8 mouse cellular contexts compared by ENCODE assay signal in the genomic region with DNA sequence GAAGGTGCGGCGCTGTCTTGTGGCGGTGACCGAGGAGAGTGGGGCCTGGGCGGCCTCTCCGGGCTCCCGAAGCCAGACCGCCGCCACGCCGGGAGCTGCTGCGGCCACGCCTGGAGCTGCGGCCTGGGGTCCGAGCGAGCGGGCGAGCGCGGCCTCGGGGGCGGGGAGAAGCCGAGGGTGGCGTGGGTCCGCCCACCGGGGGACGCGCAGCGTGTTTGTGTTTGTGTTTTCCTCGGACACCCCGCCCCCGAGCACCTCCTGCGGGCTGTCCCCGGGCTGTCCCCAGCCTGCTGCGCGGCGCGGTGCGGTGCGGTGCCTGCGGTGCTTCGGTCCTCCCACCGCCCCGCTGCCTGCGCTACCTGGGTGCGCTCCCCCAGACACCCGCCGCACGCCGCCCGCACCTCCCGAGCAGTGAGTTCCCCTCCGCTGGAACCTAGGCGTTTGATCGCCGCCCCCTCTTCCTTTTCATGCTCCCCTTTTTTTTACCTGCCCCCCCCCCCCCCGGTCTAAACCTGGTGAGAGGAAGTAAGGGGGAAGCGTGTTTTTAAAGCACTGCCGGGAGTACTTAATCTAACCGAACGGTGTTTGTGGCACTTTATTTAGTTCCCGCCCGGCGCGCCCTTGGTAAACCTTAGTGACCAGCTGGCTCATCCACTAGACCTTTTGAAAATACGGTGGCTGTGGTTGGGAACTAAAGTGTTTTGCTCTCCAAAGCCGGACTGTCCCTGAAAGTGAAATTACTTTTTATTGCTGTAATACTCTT. TPM values are rescaled to one million over a fixed set of nuclear protein-coding genes. Genes with fewer than 3 reads are reported as not detected.
A peak's percentile ranks its signal among the peaks of the same experiment; 100 is the strongest.
DNase-seq lines count a peak whose midpoint lies in the region; ATAC-seq and TF ChIP-seq lines count a peak whose summit lies in the region.

No protein-coding gene starts in this region.

- dilution Hi-C loops in CH12.LX (cut with MboI; ENCODE audit: extremely low pct_ligation_motif_present, extremely low pct_unique_long_range_greater_than_20kb, low sequenced_read_pairs) = no loop called here

- TF ChIP-seq POLR2A in CH12.LX (IDR thresholded peaks at IDR 0.05; ENCODE audit: low read depth, low read length) = no peak

- no peak for TF ChIP-seq EP300 in CH12.LX (IDR thresholded peaks at IDR 0.05; ENCODE audit: low read length)
- TF ChIP-seq EP300 in heart, postnatal 0 days (IDR thresholded peaks at IDR 0.05; ENCODE audit: low read depth) = no peak

- in situ Hi-C loops in CH12.LX (cut with MboI; ENCODE audit: low pct_ligation_motif_present, low pct_unique_long_range_greater_than_20kb, low sequenced_read_pairs) = no loop called here

- ATAC-seq in embryonic facial prominence, embryonic 14.5 days (ENCODE audit: low read depth) = peak; percentile 86
- ATAC-seq in heart, postnatal 0 days (ENCODE audit: insufficient read depth, low read depth) = peak; percentile 73

- H3K27ac ChIP-seq in CH12.LX (ENCODE audit: insufficient read depth, low read depth) = peak overlapping the region; percentile 88
- peak overlapping the region; percentile 99 for H3K27ac ChIP-seq in embryonic facial prominence, embryonic 14.5 days (replicated peaks; ENCODE audit: low read depth, low read length)
- H3K27ac ChIP-seq in heart, postnatal 0 days (ENCODE audit: low read depth) = peak overlapping the region; percentile 98

- under 1% methylated on average over 36 of the region's 67 CpGs for WGBS in embryonic facial prominence, embryonic 14.5 days
- WGBS in heart, postnatal 0 days = 0% methylated on average over 40 of the region's 67 CpGs

- DNase-seq in CH12.LX (ENCODE audit: extremely low read depth) = peak; percentile 70
- DNase-seq in adrenal gland, adult 8-10 months = peak; percentile 39
- DNase-seq in embryonic facial prominence, embryonic 14.5 days (ENCODE audit: low spot score) = peak; percentile 64
- peak; percentile 31 for DNase-seq in heart, postnatal 0 days (ENCODE audit: low spot score)
- DNase-seq in kidney, postnatal 36 days = peak; percentile 71 to 84
- DNase-seq in lung, postnatal 14 days = peak; percentile 52
- peak; percentile 43 for DNase-seq in retina, postnatal 1 day
- peak; percentile 18 for DNase-seq in urinary bladder, postnatal 25 days (ENCODE audit: low spot score)

- H3K9ac ChIP-seq in CH12.LX (ENCODE audit: insufficient read depth, low read depth) = peak overlapping the region; percentile 96
- peak overlapping the region; percentile 97 for H3K9ac ChIP-seq in embryonic facial prominence, embryonic 14.5 days (ENCODE audit: low read depth, low read length)
- H3K9ac ChIP-seq in heart, postnatal 0 days (replicated peaks; ENCODE audit: low read depth, low read length) = peak overlapping the region; percentile 93

- no peaks in the 10 kb centered on the region for H3K27me3 ChIP-seq in CH12.LX (replicated peaks)
- no peaks in the 10 kb centered on the region for H3K27me3 ChIP-seq in embryonic facial prominence, embryonic 14.5 days (replicated peaks; ENCODE audit: control insufficient read depth, insufficient read depth, low read length)
- no peaks in the 10 kb centered on the region for H3K27me3 ChIP-seq in heart, postnatal 0 days (ENCODE audit: control insufficient read depth, insufficient read depth, low read length)

- no peak for TF ChIP-seq CTCF in CH12.LX (conservative IDR thresholded peaks at IDR 0.05 in 1 of 2, IDR thresholded peaks at IDR 0.05 in 1 of 2; ENCODE audit: low read depth in 2 of 2, low read length in 2 of 2)
- TF ChIP-seq CTCF in heart, postnatal 0 days (IDR thresholded peaks at IDR 0.05; ENCODE audit: low read depth) = no peak

- H3K79me2 ChIP-seq in CH12.LX (replicated peaks; ENCODE audit: control insufficient read depth, extremely low read depth, insufficient read depth, poor library complexity, severe bottlenecking) = peaks cover 29% of the 10 kb centered on the region

- H3K4me1 ChIP-seq in CH12.LX (ENCODE audit: control insufficient read depth in 1 of 2, insufficient read depth in 2 of 2) = peaks cover 0 to 18% of the 10 kb centered on the region in 2 experiments; a peak in 2 of 4 replicates
- peaks cover 14% of the 10 kb centered on the region for H3K4me1 ChIP-seq in embryonic facial prominence, embryonic 14.5 days (ENCODE audit: control insufficient read depth, insufficient read depth, low read length)
- H3K4me1 ChIP-seq in heart, postnatal 0 days (ENCODE audit: control insufficient read depth, insufficient read depth) = no peaks in the 10 kb centered on the region

- no peak for TF ChIP-seq RAD21 in CH12.LX (IDR thresholded peaks at IDR 0.05; ENCODE audit: low read depth, low read length)

- H3K4me2 ChIP-seq in CH12.LX (ENCODE audit: insufficient read depth, low read depth, poor library complexity, severe bottlenecking) = peak overlapping the region; percentile 4; the same call in 1 of the 2 replicates
- peak overlapping the region; percentile 73 for H3K4me2 ChIP-seq in embryonic facial prominence, embryonic 14.5 days (ENCODE audit: low read depth, low read length)
- H3K4me2 ChIP-seq in heart, postnatal 0 days (ENCODE audit: low read depth, low read length) = peak overlapping the region; percentile 89

- H3K36me3 ChIP-seq in CH12.LX (replicated peaks in 1 of 2; ENCODE audit: control insufficient read depth in 1 of 2, insufficient read depth in 1 of 2, low read length in 1 of 2) = peaks cover 9 to 25% of the 10 kb centered on the region in 2 experiments
- H3K36me3 ChIP-seq in embryonic facial prominence, embryonic 14.5 days (ENCODE audit: control insufficient read depth, insufficient read depth, low read length) = peaks cover 7% of the 10 kb centered on the region; the same call in 1 of the 2 replicates
- H3K36me3 ChIP-seq in heart, postnatal 0 days (replicated peaks; ENCODE audit: control insufficient read depth, insufficient read depth, low read length) = peaks cover 18% of the 10 kb centered on the region

- H3K4me3 ChIP-seq in CH12.LX (replicated peaks in 1 of 3; ENCODE audit: low read depth in 2 of 3, low read length in 2 of 3, poor library complexity in 1 of 3) = peak overlapping the region; percentile 78 to 85 (median 84)
- peak overlapping the region; percentile 98 for H3K4me3 ChIP-seq in embryonic facial prominence, embryonic 14.5 days (ENCODE audit: low read depth, low read length)
- H3K4me3 ChIP-seq in heart, postnatal 0 days (ENCODE audit: low read depth, low read length) = peak overlapping the region; percentile 93

- H3K9me3 ChIP-seq in CH12.LX (replicated peaks; ENCODE audit: low read length) = no peaks in the 10 kb centered on the region
- no peaks in the 10 kb centered on the region for H3K9me3 ChIP-seq in embryonic facial prominence, embryonic 14.5 days (ENCODE audit: control insufficient read depth, low read length)
- H3K9me3 ChIP-seq in heart, postnatal 0 days (replicated peaks; ENCODE audit: control insufficient read depth, low read length) = no peaks in the 10 kb centered on the region

TF ChIP-seq in CH12.LX, 34 proteins besides CTCF, POLR2A, EP300 and RAD21:
- TF ChIP-seq MEF2A (IDR thresholded peaks at IDR 0.05; ENCODE audit: borderline replicate concordance, low read depth, low read length) (0 out of 2 replicates have a peak, but pooled peaks have one; percentile 11), KAT2A (IDR thresholded peaks at IDR 0.05; ENCODE audit: insufficient replicate concordance, low read length) (0 out of 2 replicates have a peak, but pooled peaks have one; percentile 33), USF1 (IDR thresholded peaks at IDR 0.05; ENCODE audit: low read depth, low read length) (no peak), NELFE (IDR thresholded peaks at IDR 0.05; ENCODE audit: low read depth, low read length) (no peak), UBTF (IDR thresholded peaks at IDR 0.05; ENCODE audit: low read depth, low read length) (peak; percentile 79; the same call in 1 of the 2 replicates), ELF1 (IDR thresholded peaks at IDR 0.05; ENCODE audit: low read depth, low read length) (0 out of 2 replicates have a peak, but pooled peaks have one; percentile 32), SIN3A (IDR thresholded peaks at IDR 0.05; ENCODE audit: low read length) (peak; percentile 18; the same call in 1 of the 2 replicates), RCOR1 (conservative IDR thresholded peaks at IDR 0.05; ENCODE audit: low read depth, low read length) (0 out of 2 replicates have a peak, but pooled peaks have one; percentile 16), ZNF384 (IDR thresholded peaks at IDR 0.05; ENCODE audit: low read depth, low read length) (peak; percentile 53; the same call in 1 of the 2 replicates)

RNA-seq across cellular contexts. Expression of gene Cnot2, which starts 0.6 kb away (rescaled TPM):
- 69.5 and 77.6 TPM in 2 replicates for total RNA-seq in CH12.LX (2012; rRNA removed)
- total RNA-seq in CH12.LX (2014; rRNA removed) = 150 and 155 TPM in 2 replicates
- 92.2 and 97.0 TPM in 2 replicates for polyA plus RNA-seq in CH12.LX (2012; ENCODE audit: insufficient read length, low read depth)
- 10 to 100 TPM; 57.5 to 91.3 (median 78.9) TPM for total RNA-seq in adrenal gland, adult 8-10 months (2022)
- polyA plus RNA-seq in embryonic facial prominence, embryonic 14.5 days (2014; fragmentation: Nextera tagmentation; extraction: Ambion mirVana) = 101 and 103 TPM in 2 replicates
- 60.7 and 62.6 TPM in 2 replicates for total RNA-seq in heart, postnatal 0 days (2014; rRNA removed; ENCODE audit: low replicate concordance)
- polyA plus RNA-seq in heart, postnatal 0 days (2015; fragmentation: Nextera tagmentation; extraction: Ambion mirVana) = 45.7 and 50.0 TPM in 2 replicates

Comparison
In these comparisons a context has a peak if more than half of its experiments do, and no peak if none do; other contexts are left out.
1. Peak in every context shown above with its lines: DNase-seq, ATAC-seq, H3K4me3 ChIP-seq and H3K27ac ChIP-seq.
2. DNase-seq: peak in every context shown above with its lines; median percentile 78 in kidney, postnatal 36 days; 70 in CH12.LX; 64 in embryonic facial prominence, embryonic 14.5 days; 52 in lung, postnatal 14 days; 43 in retina, postnatal 1 day; 39 in adrenal gland, adult 8-10 months; 31 in heart, postnatal 0 days; 18 in urinary bladder, postnatal 25 days.
3. H3K4me2 ChIP-seq: peak in every context shown above with its lines; median percentile 89 in heart, postnatal 0 days; 73 in embryonic facial prominence, embryonic 14.5 days; 4 in CH12.LX.